Mouse (Mus musculus): ENCODE results near the gene Tst. TPM values are rescaled to one million over a fixed set of nuclear protein-coding genes. Genes with fewer than 3 reads are reported as not detected.

Gene Tst
- total RNA-seq (2023; ENCODE audit: inconsistent age) = 1.5 to 3.0 TPM (median 1.7 TPM) in 4 replicates

GRCm38 (mm10) chr15:78405517-78406211 is at the start of gene Tst:
Gene Tst (minus strand): TSS chr15:78405907.

GRCm38 (mm10) chr15:78428391-78429138 is 22.9 kb upstream of the Tst start, which contains the start of gene Kctd17:
Gene Kctd17 (plus strand): TSS chr15:78428564.

GRCm38 (mm10) chr15:78406293-78406934 is 707 bp upstream of the Tst start, which contains the start of gene Mpst:
Gene Mpst (plus strand): TSS chr15:78406416.

GRCm38 (mm10) chr15:78395478-78395962 is 10.2 kb downstream of the Tst start, which contains the start of gene Tex33:
Gene Tex33 (minus strand): TSS chr15:78395912.

Other genes with a start within 250 kb of the Tst start
- 38.3 to 40.6 TPM (median 39.6 TPM) in 4 replicates for gene Ift27, start 231.8 kb downstream of the Tst start, total RNA-seq (2023; ENCODE audit: inconsistent age)
- gene Pvalb, start 199.5 kb downstream of the Tst start, total RNA-seq (2023; ENCODE audit: inconsistent age) = not detected in 4 replicates
- 273 to 314 TPM (median 305 TPM) in 4 replicates for gene Ncf4, start 161.1 kb downstream of the Tst start, total RNA-seq (2023; ENCODE audit: inconsistent age)
- gene Csf2rb2, start 100.2 kb downstream of the Tst start, total RNA-seq (2023; ENCODE audit: inconsistent age) = 0.42 to 1.9 TPM (median 0.95 TPM) in 4 replicates
- gene Csf2rb, start 80.2 kb downstream of the Tst start, total RNA-seq (2023; ENCODE audit: inconsistent age) = 24.3 to 48.8 TPM (median 30.5 TPM) in 4 replicates
- not detected in 4 replicates for gene Tex33, start 10.0 kb downstream of the Tst start, total RNA-seq (2023; ENCODE audit: inconsistent age)
- gene Mpst, start 509 bp upstream of the Tst start, total RNA-seq (2023; ENCODE audit: inconsistent age) = 21.0 to 27.2 TPM (median 24.3 TPM) in 4 replicates
- 0.42 TPM in 1 of 4 replicates, not detected in the others for gene Kctd17, start 22.7 kb upstream of the Tst start, total RNA-seq (2023; ENCODE audit: inconsistent age)
- not detected in 4 replicates for gene Tmprss6, start 62.7 kb upstream of the Tst start, total RNA-seq (2023; ENCODE audit: inconsistent age)
- gene Il2rb, start 89.4 kb upstream of the Tst start, total RNA-seq (2023; ENCODE audit: inconsistent age) = 3.6 to 6.8 TPM (median 4.8 TPM) in 4 replicates
- not detected in 4 replicates for gene C1qtnf6, start 125.5 kb upstream of the Tst start, total RNA-seq (2023; ENCODE audit: inconsistent age)
- not detected in 4 replicates for gene Sstr3, start 138.8 kb upstream of the Tst start, total RNA-seq (2023; ENCODE audit: inconsistent age)
- gene Rac2, start 166.9 kb upstream of the Tst start, total RNA-seq (2023; ENCODE audit: inconsistent age) = 801 to 929 TPM (median 877 TPM) in 4 replicates
- 149 to 159 TPM (median 153 TPM) in 4 replicates for gene Cyth4, start 191.1 kb upstream of the Tst start, total RNA-seq (2023; ENCODE audit: inconsistent age)